Mouse (Mus musculus) gastrocnemius, adult 18-20 months (tissue): Measurements from ENCODE around the gene Frs3. TPM values are rescaled to one million over a fixed set of nuclear protein-coding genes. Genes with fewer than 3 reads are reported as not detected.

Experiments
- DNase-seq: peaks from one replicate; pipeline ENCODE4 v3.0.0; 2021; ENCODE audit warnings: low spot score
- total RNA-seq, 2 experiments: library from RNA; stranded (reverse); gene quantifications; 2 replicates each; pipeline ENCODE4 v1.2.3; 2021

Gene Frs3
- total RNA-seq, 2 experiments from 2014 or later: 6.8 to 7.2 TPM

- DNase-seq: no peak
Measured at GRCm38 (mm10) chr17:47691650-47692049, 2.8 kb downstream of the Frs3 start.

GRCm38 (mm10) chr17:47693671-47694441 lies 5.0 kb downstream of the Frs3 start:
- peak; percentile 53 for DNase-seq

GRCm38 (mm10) chr17:47694442-47694502 lies 5.4 kb downstream of the Frs3 start, which contains the start of gene Gm21981:
Gene Gm21981 (minus strand): TSS chr17:47694455.
- no peak for DNase-seq

- DNase-seq: peak; percentile 98
Measured at GRCm38 (mm10) chr17:47694503-47695336, 5.9 kb downstream of the Frs3 start, which contains the start of gene Prickle4. Gene Prickle4 (minus strand): TSS chr17:47694736.

- no peak for DNase-seq
Measured at GRCm38 (mm10) chr17:47695337-47695710, 6.5 kb downstream of the Frs3 start.

- DNase-seq: no peak
Measured at GRCm38 (mm10) chr17:47698156-47698555, 9.3 kb downstream of the Frs3 start.

- no peak for DNase-seq
Measured at GRCm38 (mm10) chr17:47699055-47699454, 10.2 kb downstream of the Frs3 start.

GRCm38 (mm10) chr17:47701793-47702192 lies 13.0 kb downstream of the Frs3 start:
- no peak for DNase-seq

- DNase-seq: no peak
Measured at GRCm38 (mm10) chr17:47702548-47703345, 13.9 kb downstream of the Frs3 start.

GRCm38 (mm10) chr17:47703556-47703955 lies 14.7 kb downstream of the Frs3 start:
- DNase-seq: no peak

GRCm38 (mm10) chr17:47704692-47705091 lies 15.9 kb downstream of the Frs3 start:
- no peak for DNase-seq

- DNase-seq: no peak
Measured at GRCm38 (mm10) chr17:47706196-47706595, 17.4 kb downstream of the Frs3 start.

- no peak for DNase-seq
Measured at GRCm38 (mm10) chr17:47707961-47708360, 19.1 kb downstream of the Frs3 start.

GRCm38 (mm10) chr17:47708972-47709371 lies 20.1 kb downstream of the Frs3 start:
- DNase-seq: no peak

- no peak for DNase-seq
Measured at GRCm38 (mm10) chr17:47710036-47710435, 21.2 kb downstream of the Frs3 start.

- DNase-seq: no peak
Measured at GRCm38 (mm10) chr17:47711883-47712282, 23.1 kb downstream of the Frs3 start.

GRCm38 (mm10) chr17:47712889-47713571 lies 24.2 kb downstream of the Frs3 start:
- DNase-seq: no peak

GRCm38 (mm10) chr17:47715037-47715436 lies 26.2 kb downstream of the Frs3 start:
- no peak for DNase-seq

GRCm38 (mm10) chr17:47721183-47721582 lies 32.4 kb downstream of the Frs3 start:
- DNase-seq: no peak

- DNase-seq: no peak
Measured at GRCm38 (mm10) chr17:47726566-47726965, 37.7 kb downstream of the Frs3 start, which contains the start of gene Pgc. Gene Pgc (plus strand): TSS chr17:47726842.
